Mouse (Mus musculus) adrenal gland, postnatal 25 days (tissue): ENCODE data around the gene Has1. TPM values are rescaled to one million over a fixed set of nuclear protein-coding genes. Genes with fewer than 3 reads are reported as not detected.

Experiments
- microRNA-seq, 2 experiments: library from miRNA; unstranded; fragments of <30 nt; microRNA quantifications; one replicate each; pipeline ENCODE4 v1.2.0; 2021
- total RNA-seq: library from RNA; stranded (reverse); gene quantifications from 2 replicates; pipeline ENCODE4 v1.2.3, GENCODE M21; 2021

The Has1 gene
- total RNA-seq, 1 experiment from 2014 or later = not detected

Small RNA genes lying within 50 kb of the gene (microRNA-seq; reads per million reads assigned to microRNA genes)
- 0 reads per million in 2 experiments for gene Gm25927
- 2,735 to 9,336 reads per million in 2 experiments for gene Mir125a
- gene Mir99b = 7,636 to 10,857 reads per million in 2 experiments
- 0 reads per million in 2 experiments for gene Mirlet7e

Other genes starting within 250 kb of the Has1 start
- 145 and 165 TPM in 2 replicates for gene Lnpep, start 230.2 kb downstream of the Has1 start, total RNA-seq
- not detected in 2 replicates for gene Vmn2r90, start 151.5 kb downstream of the Has1 start, total RNA-seq
- gene Spaca6, start 28.0 kb downstream of the Has1 start, total RNA-seq = 82.8 and 108 TPM in 2 replicates
- gene Fpr1, start 28.7 kb upstream of the Has1 start, total RNA-seq = 0.24 TPM in 1 of 2 replicates, not detected in the other
- not detected in 2 replicates for gene Fpr2, start 32.6 kb upstream of the Has1 start, total RNA-seq
- not detected in 2 replicates for gene Fpr3, start 32.6 kb upstream of the Has1 start, total RNA-seq
- gene Fpr-rs4, start 166.5 kb upstream of the Has1 start, total RNA-seq = not detected in 2 replicates
- not detected in 2 replicates for gene Vmn2r124, start 194.2 kb upstream of the Has1 start, total RNA-seq
- gene Vmn2r91, start 229.8 kb upstream of the Has1 start, total RNA-seq = not detected in 2 replicates